Mouse (Mus musculus): ENCODE measurements around the gene Acly. TPM values are rescaled to one million over a fixed set of nuclear protein-coding genes. Genes with fewer than 3 reads are reported as not detected.

The Acly gene
- polyA plus RNA-seq, 1 experiment from 2014 or later = 242 TPM

GRCm38 (mm10) chr11:100442625-100443024 is 85.2 kb downstream of the Acly start:
- Histone ChIP-seq H3K27me3 (replicated peaks; ENCODE audit: control insufficient read depth, insufficient read depth, low read length) (no peaks in the 10 kb centered on the region), H3K4me3 (replicated peaks; ENCODE audit: low read length) (no peak overlapping the region), H3K9me3 (ENCODE audit: control insufficient read depth, low read length) (no peaks in the 10 kb centered on the region), H3K4me2 (ENCODE audit: low read length) (no peak overlapping the region), H3K4me1 (replicated peaks; ENCODE audit: control insufficient read depth, insufficient read depth, low read length) (peaks cover 17% of the 10 kb centered on the region), H3K9ac (replicated peaks; ENCODE audit: low read depth, low read length) (no peak overlapping the region), H3K36me3 (ENCODE audit: control insufficient read depth, insufficient read depth) (no peaks in the 10 kb centered on the region), H3K27ac (ENCODE audit: low read length) (no peak overlapping the region)
- 76% methylated on average over 6 of the region's 6 CpGs for WGBS
- ATAC-seq = no peak

- peak within 1 kb of the TSS; percentile 89 for H3K4me3 ChIP-seq (replicated peaks; ENCODE audit: low read length)
- no peak for ATAC-seq
These were observed 86.0 kb downstream of the Acly start, which contains the start of the genes Nt5c3b and Klhl10 for GRCm38 (mm10) chr11:100441797-100442196. Gene Nt5c3b (minus strand): TSS chr11:100441808. Gene Klhl10 (plus strand): TSS chr11:100441917.

GRCm38 (mm10) chr11:100440691-100441522 is 86.9 kb downstream of the Acly start:
- 1% methylated on average over 51 of the region's 52 CpGs for WGBS
- Histone ChIP-seq H3K27me3 (replicated peaks; ENCODE audit: control insufficient read depth, insufficient read depth, low read length) (no peaks in the 10 kb centered on the region), H3K9ac (replicated peaks; ENCODE audit: low read depth, low read length) (peak overlapping the region; percentile 92), H3K36me3 (ENCODE audit: control insufficient read depth, insufficient read depth) (0 out of 2 replicates have a peak, but pooled peaks cover 2% of the 10 kb centered on the region), H3K9me3 (ENCODE audit: control insufficient read depth, low read length) (no peaks in the 10 kb centered on the region), H3K27ac (ENCODE audit: low read length) (peak overlapping the region; percentile 56; the same call in 1 of the 2 replicates), H3K4me2 (ENCODE audit: low read length) (peak overlapping the region; percentile 78), H3K4me3 (replicated peaks; ENCODE audit: low read length) (peak overlapping the region; percentile 89), H3K4me1 (replicated peaks; ENCODE audit: control insufficient read depth, insufficient read depth, low read length) (peaks cover 17% of the 10 kb centered on the region)
- ATAC-seq = peak; percentile 98

More at GRCm38 (mm10) chr11:100441797-100442196, 86.0 kb downstream of the Acly start, which contains the start of the genes Nt5c3b and Klhl10:
- H3K4me2 ChIP-seq (ENCODE audit: low read length) = peak within 1 kb of the TSS; percentile 78
- WGBS = 83% methylated on average over 8 of the region's 8 CpGs
- H3K4me1 ChIP-seq (replicated peaks; ENCODE audit: control insufficient read depth, insufficient read depth, low read length) = peaks cover 17% of the 10 kb centered on the region
- no peaks in the 10 kb centered on the region for H3K9me3 ChIP-seq (ENCODE audit: control insufficient read depth, low read length)
- peak within 1 kb of the TSS; percentile 92 for H3K9ac ChIP-seq (replicated peaks; ENCODE audit: low read depth, low read length)
- peak within 1 kb of the TSS; percentile 56; the same call in 1 of the 2 replicates for H3K27ac ChIP-seq (ENCODE audit: low read length)
- H3K36me3 ChIP-seq (ENCODE audit: control insufficient read depth, insufficient read depth) = no peaks in the 10 kb centered on the region
- no peaks in the 10 kb centered on the region for H3K27me3 ChIP-seq (replicated peaks; ENCODE audit: control insufficient read depth, insufficient read depth, low read length)

- Histone ChIP-seq H3K36me3 (ENCODE audit: control insufficient read depth, insufficient read depth) (0 out of 2 replicates have a peak, but pooled peaks cover 2% of the 10 kb centered on the region), H3K27ac (ENCODE audit: low read length) (no peak overlapping the region), H3K9ac (replicated peaks; ENCODE audit: low read depth, low read length) (no peak overlapping the region), H3K9me3 (ENCODE audit: control insufficient read depth, low read length) (no peaks in the 10 kb centered on the region), H3K27me3 (replicated peaks; ENCODE audit: control insufficient read depth, insufficient read depth, low read length) (no peaks in the 10 kb centered on the region), H3K4me2 (ENCODE audit: low read length) (no peak overlapping the region), H3K4me1 (replicated peaks; ENCODE audit: control insufficient read depth, insufficient read depth, low read length) (peaks cover 17% of the 10 kb centered on the region), H3K4me3 (replicated peaks; ENCODE audit: low read length) (no peak overlapping the region)
- ATAC-seq = no peak
- 78% methylated on average over 1 of the region's 1 CpGs for WGBS
These were observed 89.9 kb downstream of the Acly start for GRCm38 (mm10) chr11:100437901-100438300.

GRCm38 (mm10) chr11:100435678-100436246 is 92.0 kb downstream of the Acly start:
- Histone ChIP-seq H3K36me3 (ENCODE audit: control insufficient read depth, insufficient read depth) (0 out of 2 replicates have a peak, but pooled peaks cover 4% of the 10 kb centered on the region), H3K4me3 (replicated peaks; ENCODE audit: low read length) (no peak overlapping the region), H3K4me1 (replicated peaks; ENCODE audit: control insufficient read depth, insufficient read depth, low read length) (peaks cover 12% of the 10 kb centered on the region), H3K9me3 (ENCODE audit: control insufficient read depth, low read length) (no peaks in the 10 kb centered on the region), H3K27ac (ENCODE audit: low read length) (no peak overlapping the region), H3K4me2 (ENCODE audit: low read length) (no peak overlapping the region), H3K27me3 (replicated peaks; ENCODE audit: control insufficient read depth, insufficient read depth, low read length) (no peaks in the 10 kb centered on the region), H3K9ac (replicated peaks; ENCODE audit: low read depth, low read length) (no peak overlapping the region)
- 73% methylated on average over 9 of the region's 9 CpGs for WGBS
- ATAC-seq = no peak

- Histone ChIP-seq H3K4me2 (ENCODE audit: low read length) (no peak overlapping the region), H3K27ac (ENCODE audit: low read length) (no peak overlapping the region), H3K9me3 (ENCODE audit: control insufficient read depth, low read length) (no peaks in the 10 kb centered on the region), H3K4me1 (replicated peaks; ENCODE audit: control insufficient read depth, insufficient read depth, low read length) (0 out of 2 replicates have a peak, but pooled peaks cover 4% of the 10 kb centered on the region), H3K4me3 (replicated peaks; ENCODE audit: low read length) (no peak overlapping the region), H3K36me3 (ENCODE audit: control insufficient read depth, insufficient read depth) (0 out of 2 replicates have a peak, but pooled peaks cover 4% of the 10 kb centered on the region), H3K9ac (replicated peaks; ENCODE audit: low read depth, low read length) (no peak overlapping the region), H3K27me3 (replicated peaks; ENCODE audit: control insufficient read depth, insufficient read depth, low read length) (no peaks in the 10 kb centered on the region)
- 96% methylated on average over 5 of the region's 5 CpGs for WGBS
- no peak for ATAC-seq
These were observed 95.8 kb downstream of the Acly start for GRCm38 (mm10) chr11:100432002-100432401.

- Histone ChIP-seq H3K4me2 (ENCODE audit: low read length) (no peak overlapping the region), H3K4me3 (replicated peaks; ENCODE audit: low read length) (no peak overlapping the region), H3K36me3 (ENCODE audit: control insufficient read depth, insufficient read depth) (0 out of 2 replicates have a peak, but pooled peaks cover 2% of the 10 kb centered on the region), H3K27ac (ENCODE audit: low read length) (no peak overlapping the region), H3K9ac (replicated peaks; ENCODE audit: low read depth, low read length) (no peak overlapping the region), H3K27me3 (replicated peaks; ENCODE audit: control insufficient read depth, insufficient read depth, low read length) (no peaks in the 10 kb centered on the region), H3K4me1 (replicated peaks; ENCODE audit: control insufficient read depth, insufficient read depth, low read length) (0 out of 2 replicates have a peak, but pooled peaks cover 4% of the 10 kb centered on the region), H3K9me3 (ENCODE audit: control insufficient read depth, low read length) (no peaks in the 10 kb centered on the region)
- 72% methylated on average over 7 of the region's 7 CpGs for WGBS
- no peak for ATAC-seq
These were observed 97.7 kb downstream of the Acly start for GRCm38 (mm10) chr11:100430052-100430451.

- H3K27me3 ChIP-seq (replicated peaks; ENCODE audit: control insufficient read depth, insufficient read depth, low read length) = no peaks in the 10 kb centered on the region
- 0 out of 2 replicates have a peak, but pooled peaks cover 2% of the 10 kb centered on the region for H3K36me3 ChIP-seq (ENCODE audit: control insufficient read depth, insufficient read depth)
- WGBS = 40% methylated on average over 9 of the region's 9 CpGs
- H3K9ac ChIP-seq (replicated peaks; ENCODE audit: low read depth, low read length) = no peak overlapping the region; the same call in 1 of the 2 replicates
- no peaks in the 10 kb centered on the region for H3K9me3 ChIP-seq (ENCODE audit: control insufficient read depth, low read length)
- no peak overlapping the region for H3K4me2 ChIP-seq (ENCODE audit: low read length)
- no peak for ATAC-seq
- H3K4me3 ChIP-seq (replicated peaks; ENCODE audit: low read length) = no peak overlapping the region
- H3K4me1 ChIP-seq (replicated peaks; ENCODE audit: control insufficient read depth, insufficient read depth, low read length) = 0 out of 2 replicates have a peak, but pooled peaks cover 4% of the 10 kb centered on the region
- no peak overlapping the region for H3K27ac ChIP-seq (ENCODE audit: low read length)
These were observed 99.1 kb downstream of the Acly start for GRCm38 (mm10) chr11:100428612-100429199.

GRCm38 (mm10) chr11:100426820-100427219 is 101.0 kb downstream of the Acly start:
- Histone ChIP-seq H3K4me1 (replicated peaks; ENCODE audit: control insufficient read depth, insufficient read depth, low read length) (0 out of 2 replicates have a peak, but pooled peaks cover 4% of the 10 kb centered on the region), H3K27ac (ENCODE audit: low read length) (no peak overlapping the region), H3K4me2 (ENCODE audit: low read length) (no peak overlapping the region), H3K4me3 (replicated peaks; ENCODE audit: low read length) (no peak overlapping the region), H3K36me3 (ENCODE audit: control insufficient read depth, insufficient read depth) (0 out of 2 replicates have a peak, but pooled peaks cover 2% of the 10 kb centered on the region), H3K9ac (replicated peaks; ENCODE audit: low read depth, low read length) (no peak overlapping the region), H3K27me3 (replicated peaks; ENCODE audit: control insufficient read depth, insufficient read depth, low read length) (no peaks in the 10 kb centered on the region), H3K9me3 (ENCODE audit: control insufficient read depth, low read length) (no peaks in the 10 kb centered on the region)
- no peak for ATAC-seq
- whole genome bisulfite sequencing = 87% methylated on average over 3 of the region's 3 CpGs
